Mouse (Mus musculus): ENCODE measurements around the gene Kcnh7.

GRCm38 (mm10) chr2:62819231-62819630, 364.9 kb downstream of the Kcnh7 start:
- TF ChIP-seq EP300 (IDR thresholded peaks at IDR 0.05; ENCODE audit: insufficient read depth, low read depth, low read length): no peak
- TF ChIP-seq CTCF (IDR thresholded peaks at IDR 0.05; ENCODE audit: low read depth, low read length): no peak
- TF ChIP-seq POLR2A (IDR thresholded peaks at IDR 0.05; ENCODE audit: insufficient read depth, low read length): no peak
